Mouse (Mus musculus) stomach, postnatal 0 days (tissue): Measurements from ENCODE around the gene Emc10.

Source experiments
- CTCF ChIP-seq: IDR thresholded peaks from 2 replicates; pipeline ENCODE4 v1.5.1; 2016; ENCODE audit warnings: antibody characterized with exemption, low read depth, mild to moderate bottlenecking, moderate library complexity
- EP300 ChIP-seq: optimal IDR thresholded peaks from 2 replicates; pipeline ENCODE3; 2016; ENCODE audit warnings: antibody characterized with exemption

DNA sequence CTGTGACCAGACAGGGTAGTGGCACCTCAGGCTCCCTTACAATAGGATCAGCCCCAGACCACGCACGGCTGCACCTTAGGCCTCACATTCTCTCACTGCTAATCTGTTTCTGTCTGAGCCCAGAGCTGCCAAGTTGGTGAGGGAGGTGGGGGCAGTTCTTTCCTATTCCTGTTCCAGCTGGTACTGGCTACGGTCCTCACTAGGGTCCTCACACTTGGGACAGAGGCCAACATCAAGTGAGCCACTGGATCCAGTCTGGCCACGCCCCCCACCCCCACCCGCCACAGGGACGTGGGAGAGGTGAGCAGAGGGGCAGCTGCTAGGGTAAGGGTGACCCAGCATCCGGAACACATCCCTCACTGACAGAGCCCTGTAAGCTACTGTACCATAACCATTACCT, 40.7 kb upstream of the Emc10 start:
- TF ChIP-seq CTCF (no peak), EP300 (no peak)
